Mouse (Mus musculus) C2C12 (cell line): Measurements from ENCODE around the gene Gm20481. TPM values are rescaled to one million over a fixed set of nuclear protein-coding genes. Genes with fewer than 3 reads are reported as not detected.
A peak's percentile ranks its signal among the peaks of the same experiment; 100 is the strongest.
"Not testable (repeated sequence)": the region's sequence is repeated elsewhere in the genome, so short reads cannot be mapped to it uniquely, and the experiment has no call there.

Source experiments
- H3K27me3 ChIP-seq: one replicate; pipeline ENCODE4 v1.6.1; 2011; ENCODE audit not compliant: control insufficient read depth, insufficient read depth, insufficient read length
- H3K36me3 ChIP-seq: one replicate; pipeline ENCODE4 v1.6.1; 2011; ENCODE audit not compliant: control insufficient read depth, insufficient read depth
- H3K4me3 ChIP-seq: one replicate; pipeline ENCODE4 v1.5.1; 2011; ENCODE audit warnings: mild to moderate bottlenecking, control low read depth; ENCODE audit not compliant: poor library complexity, insufficient read depth, severe bottlenecking
- H3K79me2 ChIP-seq: one replicate; pipeline ENCODE4 v1.6.1; 2011; ENCODE audit not compliant: control insufficient read depth, insufficient read depth
- H3K79me3 ChIP-seq: one replicate; pipeline ENCODE4 v1.6.1; 2011; ENCODE audit warnings: low read depth, control low read depth
- H3ac ChIP-seq: one replicate; pipeline ENCODE3; 2011; ENCODE audit warnings: low read depth; ENCODE audit not compliant: control insufficient read depth, insufficient read length
- CEBPB ChIP-seq: IDR thresholded peaks from one replicate; pipeline ENCODE4 v1.6.1; 2011; ENCODE audit warnings: low read depth, mild to moderate bottlenecking, control low read depth, moderate library complexity
- CTCF ChIP-seq: IDR thresholded peaks from one replicate; pipeline ENCODE4 v1.5.1; 2011; ENCODE audit not compliant: control insufficient read depth, insufficient read depth, insufficient read length
- FOSL1 ChIP-seq: IDR thresholded peaks from one replicate; pipeline ENCODE4 v1.8.0; 2011; ENCODE audit warnings: mild to moderate bottlenecking, low read length; ENCODE audit not compliant: poor library complexity, insufficient read depth, severe bottlenecking
- MAX ChIP-seq: IDR thresholded peaks from one replicate; pipeline ENCODE4 v1.6.1; 2011; ENCODE audit warnings: mild to moderate bottlenecking, control low read depth
- MYOD1 ChIP-seq: IDR thresholded peaks from one replicate; pipeline ENCODE4 v1.6.1; 2011; ENCODE audit warnings: low read depth; ENCODE audit not compliant: control insufficient read depth, insufficient read length
- MYOG ChIP-seq: IDR thresholded peaks from one replicate; pipeline ENCODE4 v1.6.1; 2011; ENCODE audit not compliant: control insufficient read depth, insufficient read length; ENCODE audit errors: extremely low read depth
- USF1 ChIP-seq: IDR thresholded peaks from one replicate; pipeline ENCODE4 v1.6.1; 2011; ENCODE audit warnings: low read depth, mild to moderate bottlenecking, control low read depth, moderate library complexity
- long read RNA-seq, 2 experiments: library from polyadenylated mRNA; unstranded; transcript quantifications; one replicate each; pipeline ENCODE4 v2.0.0; 2019 to 2020
- polyA plus RNA-seq: library from polyadenylated mRNA; unstranded; fragments of >200 nt; fragmentation: generic; extraction: Trizol; gene quantifications from one replicate; pipeline ENCODE4 v1.2.1, GENCODE M21; 2012; ENCODE audit warnings: missing spikeins

Gm20481 gene
- not detected for polyA plus RNA-seq
- long read RNA-seq, experiment 1 = 0 reads
- long read RNA-seq, experiment 2 = 0 reads

DNA sequence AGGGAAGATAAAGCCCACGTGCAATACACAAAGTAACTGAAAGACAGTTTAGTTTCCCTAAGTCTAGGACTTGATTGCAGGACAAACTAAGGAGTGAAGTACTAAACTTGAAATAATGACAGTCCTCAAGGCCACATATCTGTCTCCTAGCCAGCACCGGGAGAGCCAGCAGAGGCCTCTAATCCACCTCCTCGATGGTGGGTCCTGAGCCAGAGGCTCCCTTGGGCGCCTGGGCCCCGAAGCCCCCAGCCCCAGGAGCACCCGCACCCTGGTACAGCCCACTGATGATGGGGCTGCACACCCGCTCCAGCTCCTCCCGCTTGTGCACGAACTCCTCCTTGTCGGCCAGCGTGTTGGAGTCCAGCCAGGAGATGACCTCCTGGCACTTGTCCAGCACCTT is at the start of gene Gm20481:
Gm20481 (plus strand) TSS at position 91 of the 400 bp plus-strand sequence.
- not testable (repeated sequence) for H3K79me2 ChIP-seq, H3K27me3 ChIP-seq, H3K4me3 ChIP-seq, H3K79me3 ChIP-seq, H3K36me3 ChIP-seq, H3ac ChIP-seq

GRCm38 (mm10) chr17:34922939-34923338 is 46.8 kb upstream of the Gm20481 start:
- no peak for TF ChIP-seq CEBPB
- TF ChIP-seq MYOD1 = no peak
- TF ChIP-seq MYOG = no peak
- no peak for TF ChIP-seq FOSL1
- no peak for TF ChIP-seq MAX
- TF ChIP-seq CTCF = no peak
- TF ChIP-seq USF1 = no peak
- H3K36me3 ChIP-seq = no peaks in the 10 kb centered on the region
- H3ac ChIP-seq = no peak overlapping the region
- H3K4me3 ChIP-seq = no peak overlapping the region
- no peaks in the 10 kb centered on the region for H3K79me2 ChIP-seq
- no peaks in the 10 kb centered on the region for H3K79me3 ChIP-seq
- H3K27me3 ChIP-seq = no peaks in the 10 kb centered on the region

DNA sequence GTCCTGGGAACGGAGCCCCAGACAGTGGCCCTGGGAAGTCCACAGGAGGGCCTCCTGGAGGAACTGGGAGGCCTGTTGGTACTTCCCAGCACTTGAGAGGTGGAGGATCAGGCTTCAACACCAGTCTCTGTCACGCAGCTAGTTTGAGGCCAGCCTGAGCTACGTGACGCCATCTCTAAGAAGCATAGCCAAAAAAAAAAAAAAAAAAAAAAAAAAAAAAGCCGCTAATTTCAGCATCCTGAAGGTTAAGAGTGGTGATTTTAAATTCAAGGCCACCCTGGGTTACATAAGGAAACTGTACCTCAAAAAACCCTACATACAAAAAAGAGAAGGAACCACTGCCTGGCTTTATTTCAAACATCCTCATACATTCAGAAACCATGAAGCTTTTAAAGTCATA is 45.5 kb upstream of the Gm20481 start:
- Histone ChIP-seq H3K79me3 (no peaks in the 10 kb centered on the region), H3K27me3 (no peaks in the 10 kb centered on the region), H3K36me3 (no peaks in the 10 kb centered on the region), H3K4me3 (no peak overlapping the region), H3K79me2 (no peaks in the 10 kb centered on the region), H3ac (no peak overlapping the region)
- no peak for TF ChIP-seq USF1
- TF ChIP-seq FOSL1 = no peak
- no peak for TF ChIP-seq CEBPB
- TF ChIP-seq CTCF = no peak
- no peak for TF ChIP-seq MYOG
- TF ChIP-seq MAX = no peak
- TF ChIP-seq MYOD1 = no peak

- Histone ChIP-seq H3K36me3 (no peaks in the 10 kb centered on the region), H3ac (no peak overlapping the region), H3K79me2 (no peaks in the 10 kb centered on the region), H3K79me3 (no peaks in the 10 kb centered on the region), H3K4me3 (no peak overlapping the region), H3K27me3 (no peaks in the 10 kb centered on the region)
- no peak for TF ChIP-seq MYOG
- TF ChIP-seq CEBPB = no peak
- TF ChIP-seq MYOD1 = no peak
- TF ChIP-seq FOSL1 = no peak
- no peak for TF ChIP-seq USF1
- no peak for TF ChIP-seq MAX
- TF ChIP-seq CTCF = no peak
Measured at GRCm38 (mm10) chr17:34927306-34928019, 42.2 kb upstream of the Gm20481 start.

GRCm38 (mm10) chr17:34928841-34929240 is 40.9 kb upstream of the Gm20481 start:
- H3K27me3 ChIP-seq = no peaks in the 10 kb centered on the region
- TF ChIP-seq CTCF = no peak

GRCm38 (mm10) chr17:34931061-34931734 is 38.5 kb upstream of the Gm20481 start, which contains the start of gene Neu1:
Gene Neu1 (plus strand): TSS chr17:34931253.
- Histone ChIP-seq H3K36me3 (no peaks in the 10 kb centered on the region), H3K4me3 (peak within 1 kb of the TSS; percentile 55), H3K27me3 (no peaks in the 10 kb centered on the region), H3ac (peak within 1 kb of the TSS; percentile 64), H3K79me3 (no peaks in the 10 kb centered on the region), H3K79me2 (no peaks in the 10 kb centered on the region)
- TF ChIP-seq MYOD1 = no peak
- no peak for TF ChIP-seq CEBPB
- TF ChIP-seq CTCF = peak; percentile 25
- no peak for TF ChIP-seq FOSL1
- TF ChIP-seq MAX = no peak
- TF ChIP-seq MYOG = no peak
- peak; percentile 92 for TF ChIP-seq USF1

More at GRCm38 (mm10) chr17:34928841-34929240, 40.9 kb upstream of the Gm20481 start:
- no peaks in the 10 kb centered on the region for H3K79me2 ChIP-seq
- H3K36me3 ChIP-seq = no peaks in the 10 kb centered on the region
- H3ac ChIP-seq = no peak overlapping the region
- H3K79me3 ChIP-seq = no peaks in the 10 kb centered on the region
- H3K4me3 ChIP-seq = no peak overlapping the region
